Mouse (Mus musculus): ENCODE measurements around the gene Prcd.
A peak's percentile ranks its signal among the peaks of the same experiment; 100 is the strongest.
"Not testable (repeated sequence)": the region's sequence is repeated elsewhere in the genome, so short reads cannot be mapped to it uniquely, and the experiment has no call there.

Gene Prcd

DNA sequence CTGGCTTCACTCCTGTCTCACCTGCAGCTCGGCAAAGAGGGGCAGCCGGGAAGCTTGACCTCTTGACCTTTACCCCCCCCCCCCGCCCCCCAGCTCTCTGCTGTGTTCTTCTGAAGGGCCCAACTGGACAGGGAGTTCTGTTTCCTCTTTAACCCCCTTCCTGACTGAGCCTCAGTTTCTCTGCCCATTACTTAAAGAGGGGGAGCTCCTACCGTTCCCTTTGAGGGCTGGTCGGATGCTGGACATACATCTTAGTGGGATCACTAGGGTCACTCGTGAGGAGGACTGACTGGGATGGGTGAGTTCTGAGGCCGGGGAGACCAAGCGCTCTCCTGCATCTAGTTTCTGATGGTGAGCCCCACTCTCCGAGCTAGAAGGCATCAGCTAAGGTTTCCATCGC is at the start of gene Prcd:
Gene Prcd, plus strand, starts transcription at position 301 of the 400 bp plus-strand sequence.
- DNase-seq (ENCODE audit: low read depth) = no peak

DNA sequence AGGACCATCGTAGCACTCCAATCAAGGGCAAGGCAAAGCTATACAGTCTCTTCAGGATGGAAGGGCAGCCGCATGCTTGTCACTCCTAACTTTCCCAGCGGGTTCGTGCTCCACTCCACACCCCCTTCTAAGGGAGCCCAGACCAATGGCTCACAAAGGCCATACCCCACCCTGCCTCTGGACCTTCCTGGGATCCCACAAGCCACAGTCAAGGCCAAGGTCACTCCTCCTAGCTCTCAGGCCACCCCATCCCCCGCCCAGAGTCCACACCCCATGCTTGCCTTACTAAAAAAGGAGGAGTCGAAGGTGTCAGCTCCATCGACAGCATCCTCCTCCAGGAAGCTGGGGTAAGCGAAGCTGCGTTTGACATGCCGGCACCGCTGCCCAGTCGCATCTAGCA is 49.2 kb upstream of the Prcd start:
- no peak for DNase-seq (ENCODE audit: low read depth)

DNA sequence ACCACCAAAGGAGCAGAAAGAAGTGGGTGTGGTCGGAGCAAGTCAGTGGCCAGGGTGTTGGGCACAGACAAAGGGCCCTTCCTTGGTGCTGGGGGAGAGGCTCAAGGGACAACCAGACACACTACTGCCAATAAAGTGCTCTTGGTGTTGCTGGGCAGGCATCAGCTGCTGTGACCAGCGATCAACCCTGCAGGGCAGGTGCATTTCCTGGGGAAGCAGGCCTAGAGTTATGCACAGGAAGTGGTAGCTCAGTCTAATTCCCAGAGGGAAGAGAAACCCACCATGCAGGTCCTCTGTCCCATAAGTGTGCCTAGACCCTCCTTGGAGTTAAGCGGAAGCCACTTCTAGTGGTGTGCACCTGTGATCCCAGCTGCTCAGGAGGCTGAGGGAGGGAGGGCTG is 45.6 kb upstream of the Prcd start:
- no peak for DNase-seq (ENCODE audit: low read depth)

DNA sequence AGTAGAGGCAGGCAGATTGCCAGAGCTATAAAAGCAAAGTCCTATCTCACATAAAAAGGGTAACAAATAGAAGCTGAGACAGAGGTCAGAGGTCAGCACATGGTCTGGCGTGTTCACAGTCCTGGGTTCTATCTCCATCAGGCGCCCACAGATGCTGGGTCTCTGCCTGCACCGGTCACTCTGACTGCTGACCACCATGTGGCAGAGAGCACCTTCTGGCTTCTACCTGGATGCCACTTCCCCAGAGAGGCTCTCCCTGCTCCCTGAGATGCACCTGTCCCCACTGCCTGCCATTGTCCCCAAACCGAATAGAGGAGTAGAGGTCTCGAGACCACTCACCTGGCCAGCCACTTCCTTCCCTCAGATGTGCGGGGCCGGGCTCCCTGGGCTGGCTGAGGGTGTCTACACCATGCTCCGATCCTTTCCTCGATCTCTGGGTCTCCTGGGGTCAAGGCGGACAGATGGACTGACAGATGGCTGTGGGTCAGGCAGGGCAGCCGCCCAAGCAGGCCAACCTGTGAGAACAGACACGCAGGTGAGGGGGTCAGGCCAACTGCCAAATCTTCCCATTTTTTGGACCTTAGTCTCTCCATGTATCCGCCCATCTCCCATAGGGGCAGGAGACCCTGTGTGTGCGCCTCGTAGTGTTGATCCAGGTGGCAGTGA is 43.2 kb upstream of the Prcd start:
- no peak for DNase-seq (ENCODE audit: low read depth)

DNA sequence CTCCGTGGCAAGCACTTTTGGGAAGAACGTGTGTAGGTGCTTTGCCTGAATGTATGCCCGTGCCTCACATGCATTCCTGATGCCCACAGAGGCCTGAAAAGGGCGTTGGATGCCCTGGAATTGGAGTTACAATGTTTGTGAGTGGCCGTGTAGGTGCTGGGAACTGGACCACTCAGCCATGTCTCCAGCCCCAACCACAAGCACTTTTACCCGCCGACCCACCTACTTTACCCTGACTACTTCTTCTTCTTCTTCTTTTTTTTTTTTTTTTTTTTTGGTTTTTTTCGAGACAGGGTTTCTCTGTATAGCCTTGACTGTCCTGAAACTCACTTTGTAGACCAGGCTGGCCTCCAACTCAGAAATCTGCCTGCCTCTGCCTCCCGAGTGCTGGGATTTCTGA is 42.2 kb upstream of the Prcd start:
- not testable (repeated sequence) for DNase-seq (ENCODE audit: low read depth)

DNA sequence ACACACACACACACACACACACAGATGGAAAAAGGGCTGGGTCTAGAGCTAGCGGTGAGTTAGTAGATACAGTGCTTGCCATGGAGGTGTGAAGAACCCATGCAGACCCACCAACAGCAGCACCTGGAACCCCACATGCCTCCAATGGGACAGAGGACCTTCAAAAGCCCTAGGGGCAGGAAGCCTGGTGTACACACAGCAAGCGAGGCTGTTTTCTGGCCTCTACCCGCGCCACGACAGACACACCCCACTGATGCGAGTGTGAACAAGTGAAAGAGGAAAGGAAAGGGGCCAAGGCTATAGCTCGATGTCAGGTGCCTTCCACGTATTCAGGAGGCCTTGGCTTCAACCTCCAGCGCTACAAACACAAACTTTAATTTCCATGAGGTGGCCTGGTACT is 41.5 kb upstream of the Prcd start:
- no peak for DNase-seq (ENCODE audit: low read depth)

DNA sequence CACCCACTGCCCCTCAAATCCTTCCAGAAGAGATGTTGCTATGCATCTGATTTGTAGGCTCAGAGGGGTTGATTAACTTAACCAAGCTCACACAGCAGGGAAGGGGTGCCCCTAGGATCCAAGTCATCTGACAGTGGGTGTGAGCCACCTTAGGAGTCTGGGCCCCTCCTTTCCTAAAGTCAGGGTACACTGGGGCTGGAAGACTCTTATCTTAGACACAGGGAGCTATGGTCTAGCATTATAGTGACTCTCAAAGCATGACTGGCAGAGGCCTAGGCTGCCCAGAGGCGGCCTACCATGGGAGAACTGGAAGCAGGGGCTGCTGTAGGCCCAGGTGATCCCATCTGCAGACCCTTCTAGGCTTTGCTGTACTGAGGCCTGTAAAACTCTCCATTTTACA is 40.8 kb upstream of the Prcd start:
- DNase-seq (ENCODE audit: low read depth) = no peak

DNA sequence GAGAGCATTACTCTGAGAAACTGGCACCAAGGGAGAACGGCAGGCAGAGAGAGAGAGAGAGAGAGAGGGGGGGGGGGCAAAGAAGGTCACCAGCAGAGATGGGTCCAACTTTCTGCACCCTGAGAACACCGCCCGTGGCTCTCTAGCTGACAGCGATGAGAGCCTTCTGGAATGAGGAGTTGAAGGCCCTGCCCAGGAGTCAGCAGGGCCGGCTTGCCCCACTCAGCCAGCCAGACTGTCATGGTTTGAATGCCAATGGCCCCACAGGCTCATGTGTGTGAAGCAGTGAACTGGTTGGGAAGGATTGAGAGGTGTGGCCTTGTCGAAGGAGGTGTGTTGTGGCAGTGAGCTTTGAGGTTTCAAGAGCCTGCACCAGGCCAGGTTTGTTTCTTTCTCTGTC is 40.1 kb upstream of the Prcd start:
- no peak for DNase-seq (ENCODE audit: low read depth)

DNA sequence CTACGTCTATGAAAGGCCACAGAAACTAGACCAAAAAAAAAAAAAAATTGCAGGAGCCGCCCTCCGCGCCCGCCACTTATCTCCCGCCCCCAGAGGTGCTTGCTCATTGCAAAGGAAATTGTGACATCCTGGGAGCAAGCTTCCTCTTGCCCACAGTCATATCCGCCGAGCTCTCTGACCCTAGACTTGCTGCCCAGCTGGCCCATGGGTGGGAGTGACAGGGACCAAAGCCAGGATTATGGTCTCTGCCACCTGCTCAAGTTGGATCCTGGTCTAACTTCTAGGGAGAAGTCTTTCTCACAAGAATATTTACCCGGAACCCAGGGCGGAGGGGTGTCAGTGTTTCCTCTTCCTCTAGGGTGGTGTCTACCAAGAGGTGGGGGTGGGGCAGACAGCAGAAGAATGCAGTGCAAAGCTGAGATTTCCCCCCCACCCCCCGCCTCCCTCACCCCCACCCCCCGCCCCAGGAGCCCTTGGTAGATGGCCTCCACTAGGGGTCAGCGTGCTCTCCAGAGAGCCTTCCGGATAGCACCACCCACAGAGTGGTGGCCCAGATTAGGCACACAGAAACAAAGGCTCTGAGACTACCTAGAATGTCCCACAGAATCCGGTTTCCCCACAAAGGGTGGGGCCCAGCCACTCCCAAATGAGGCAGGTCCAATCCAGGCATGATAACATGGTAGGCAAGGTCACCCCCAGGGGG is 37.4 kb upstream of the Prcd start:
- no peak for DNase-seq (ENCODE audit: low read depth)

DNA sequence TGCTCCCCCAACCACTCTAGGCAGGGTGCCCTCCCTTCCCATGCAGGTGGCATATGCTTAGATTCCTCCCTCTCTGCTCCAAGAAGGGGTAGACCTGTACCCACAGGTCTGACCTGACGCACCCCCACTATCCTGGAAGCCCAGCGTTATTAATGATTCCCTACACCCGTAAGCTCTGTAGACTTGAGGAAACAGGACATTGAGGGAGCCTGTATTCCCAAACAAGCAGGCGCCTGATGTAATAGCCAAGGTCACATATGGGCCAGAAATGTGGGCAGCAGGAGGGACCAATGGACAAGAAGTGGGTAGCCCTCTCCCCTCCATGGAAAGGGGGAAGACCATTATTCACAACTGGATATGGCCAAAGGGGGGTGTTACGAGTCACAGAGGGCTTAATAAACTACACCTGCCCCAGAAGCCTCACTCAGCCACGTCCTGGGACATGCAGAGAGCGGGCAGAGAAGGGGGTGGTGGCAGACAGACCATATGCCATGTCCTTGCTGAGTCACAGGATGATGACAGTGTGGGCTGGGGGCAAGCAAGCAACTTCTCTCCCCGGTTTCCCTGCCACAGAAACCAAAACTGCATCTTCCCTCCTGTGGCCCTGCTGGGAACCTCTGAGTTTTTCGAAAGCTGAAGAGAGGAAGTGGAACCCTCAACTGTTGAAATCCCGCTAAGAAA is 36.8 kb upstream of the Prcd start:
- DNase-seq (ENCODE audit: low read depth) = no peak

DNA sequence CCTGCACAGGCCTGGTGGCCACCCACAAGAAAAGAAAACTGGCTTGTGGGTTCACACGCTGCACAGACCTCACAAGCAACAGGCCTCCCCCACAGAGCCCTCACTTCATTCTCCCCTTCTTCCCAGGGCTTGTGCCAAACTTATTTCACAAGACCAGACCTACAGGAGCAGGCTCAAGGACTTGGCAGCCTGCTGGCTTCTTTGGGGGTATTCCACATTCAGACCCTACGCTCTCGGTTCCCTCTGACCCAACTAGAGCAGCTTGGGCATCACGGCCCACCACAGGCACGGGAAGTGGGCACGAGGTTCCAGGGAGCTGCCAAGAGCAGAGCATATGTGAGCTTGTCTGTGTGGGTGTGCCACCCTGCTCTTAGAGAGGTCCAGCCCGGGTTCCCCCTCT is 35.7 kb upstream of the Prcd start:
- peak; percentile 97 for DNase-seq (ENCODE audit: low read depth)

DNA sequence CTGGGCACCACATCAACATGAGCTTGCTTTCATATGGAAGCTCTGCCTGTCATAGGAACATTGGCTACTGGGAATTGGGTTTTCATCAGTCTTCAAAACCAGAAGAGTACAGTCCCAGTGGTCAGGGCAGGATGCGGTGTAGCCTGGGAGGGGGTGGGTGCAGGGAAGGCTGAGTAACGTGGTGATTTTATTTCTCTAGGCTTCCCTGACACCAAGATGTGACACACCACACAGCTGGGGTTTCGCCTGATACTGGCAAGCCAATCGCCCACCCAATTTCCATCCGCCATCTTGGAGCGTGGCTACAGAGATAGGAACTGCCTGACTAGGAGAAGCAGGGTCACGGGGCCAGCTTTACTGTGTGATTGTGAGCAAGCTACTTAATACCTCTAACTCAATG is 34.7 kb upstream of the Prcd start:
- no peak for DNase-seq (ENCODE audit: low read depth)

DNA sequence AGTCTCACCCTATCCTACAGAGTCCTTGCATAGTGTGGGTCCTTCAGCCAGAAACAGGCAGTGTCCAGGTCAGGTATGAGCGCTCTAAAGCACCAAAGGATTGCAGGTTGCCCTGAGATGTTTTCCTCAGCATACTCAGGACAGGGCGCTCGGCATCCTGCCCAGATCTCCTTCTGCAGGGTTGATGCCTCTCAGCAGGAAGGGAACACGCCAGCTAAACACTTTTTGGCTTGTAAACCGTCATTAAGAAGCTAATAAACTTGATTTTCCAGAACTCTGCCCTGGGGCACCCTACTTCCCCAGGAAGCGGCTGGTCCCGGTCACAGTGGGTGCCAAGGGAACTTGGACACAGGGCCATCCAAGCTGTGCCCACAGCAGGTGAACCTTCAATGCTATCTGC is 34.2 kb upstream of the Prcd start:
- DNase-seq (ENCODE audit: low read depth) = no peak

DNA sequence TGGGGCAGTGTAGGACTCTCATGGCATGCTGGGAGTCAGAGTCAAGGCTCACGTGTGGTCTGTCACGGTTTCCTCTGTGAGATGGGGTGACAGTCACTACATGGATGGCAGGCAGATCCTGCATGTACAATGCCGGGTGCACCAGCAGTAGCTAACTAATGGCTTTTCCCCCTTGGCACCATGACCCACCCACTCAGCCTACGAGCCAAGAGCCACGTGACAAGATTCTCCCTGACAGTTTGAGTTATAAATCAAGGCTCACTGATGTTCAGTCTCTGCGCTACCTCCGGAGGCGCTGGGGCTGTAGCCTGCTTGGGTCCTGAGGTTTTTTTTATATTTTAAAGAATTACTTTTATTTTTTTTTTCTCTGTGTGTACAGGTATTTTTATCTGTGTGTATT is 33.8 kb upstream of the Prcd start:
- no peak for DNase-seq (ENCODE audit: low read depth)

DNA sequence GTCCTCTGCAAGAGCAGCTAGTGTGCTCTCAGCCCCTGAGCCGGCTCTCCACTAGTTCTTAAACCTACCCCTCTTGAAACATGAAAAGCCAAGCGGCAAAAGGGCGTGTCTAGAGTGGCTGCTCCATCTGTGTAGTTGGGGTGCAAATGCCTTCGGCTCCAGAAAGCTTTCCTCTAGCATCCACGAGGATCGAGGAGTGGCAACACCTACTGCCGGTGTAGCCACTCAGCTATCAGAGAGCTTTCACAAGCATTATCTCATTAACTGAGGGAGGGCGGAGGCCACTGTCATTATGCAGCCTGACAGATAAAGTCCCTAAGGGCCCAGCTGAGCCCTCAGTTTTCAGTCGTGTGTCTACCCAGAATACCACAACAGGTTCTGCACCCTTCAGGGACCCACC is 33.3 kb upstream of the Prcd start:
- DNase-seq (ENCODE audit: low read depth) = no peak

DNA sequence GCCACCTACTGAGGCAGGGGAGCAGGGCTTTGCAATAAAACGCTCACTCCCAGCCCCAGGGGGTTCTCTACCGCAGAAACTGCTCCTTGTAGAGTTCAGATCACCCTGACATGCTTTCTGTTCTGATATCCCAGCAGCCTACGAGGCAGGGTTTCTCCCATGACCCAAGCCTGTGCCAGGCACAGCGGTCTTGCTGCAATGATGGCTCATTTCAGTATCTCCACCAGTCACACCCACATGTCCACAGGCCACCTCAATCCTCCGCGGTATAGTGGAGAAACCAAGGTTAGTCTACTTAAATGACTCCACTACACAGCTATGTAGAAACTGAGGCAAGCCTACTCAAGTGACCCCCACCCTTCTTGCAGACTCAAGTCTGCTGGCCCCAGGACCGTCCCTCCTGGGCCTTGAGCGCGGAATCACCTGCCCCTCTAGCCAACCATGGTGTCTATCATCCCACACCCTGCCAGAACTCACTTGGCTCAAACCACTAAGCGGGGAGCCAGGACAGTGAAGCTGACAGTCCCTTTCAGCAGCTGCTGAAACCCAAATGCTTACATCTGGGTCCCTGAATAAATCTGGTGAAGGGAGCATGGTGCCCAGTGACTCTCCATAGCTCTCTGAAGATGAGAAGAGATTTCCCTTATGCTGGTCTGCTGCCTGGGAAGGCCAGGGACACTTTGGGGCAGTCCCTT is 32.6 kb upstream of the Prcd start:
- no peak for DNase-seq (ENCODE audit: low read depth)

DNA sequence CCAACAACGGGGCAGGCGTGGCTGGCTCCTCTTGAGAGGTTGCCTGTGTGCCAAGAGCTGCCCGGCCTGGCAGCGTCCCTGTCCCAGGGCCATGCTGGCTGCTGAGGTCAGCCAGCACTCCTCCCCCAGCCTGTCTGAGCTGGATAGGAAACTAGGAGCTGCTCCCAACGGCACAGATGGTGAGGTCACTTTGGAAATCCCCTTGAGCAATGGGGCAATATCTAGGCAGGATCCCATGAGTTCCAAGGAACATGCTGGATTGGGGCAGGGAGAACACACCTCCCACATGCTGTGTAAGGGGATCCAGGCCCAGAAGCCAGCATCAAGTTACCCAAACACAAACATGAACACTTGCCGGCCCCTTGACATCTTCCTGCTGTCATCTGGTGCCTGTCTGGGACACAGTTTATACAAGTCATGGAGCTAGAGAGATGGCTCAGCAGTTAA is 32.1 kb upstream of the Prcd start:
- peak; percentile 98 for DNase-seq (ENCODE audit: low read depth)

DNA sequence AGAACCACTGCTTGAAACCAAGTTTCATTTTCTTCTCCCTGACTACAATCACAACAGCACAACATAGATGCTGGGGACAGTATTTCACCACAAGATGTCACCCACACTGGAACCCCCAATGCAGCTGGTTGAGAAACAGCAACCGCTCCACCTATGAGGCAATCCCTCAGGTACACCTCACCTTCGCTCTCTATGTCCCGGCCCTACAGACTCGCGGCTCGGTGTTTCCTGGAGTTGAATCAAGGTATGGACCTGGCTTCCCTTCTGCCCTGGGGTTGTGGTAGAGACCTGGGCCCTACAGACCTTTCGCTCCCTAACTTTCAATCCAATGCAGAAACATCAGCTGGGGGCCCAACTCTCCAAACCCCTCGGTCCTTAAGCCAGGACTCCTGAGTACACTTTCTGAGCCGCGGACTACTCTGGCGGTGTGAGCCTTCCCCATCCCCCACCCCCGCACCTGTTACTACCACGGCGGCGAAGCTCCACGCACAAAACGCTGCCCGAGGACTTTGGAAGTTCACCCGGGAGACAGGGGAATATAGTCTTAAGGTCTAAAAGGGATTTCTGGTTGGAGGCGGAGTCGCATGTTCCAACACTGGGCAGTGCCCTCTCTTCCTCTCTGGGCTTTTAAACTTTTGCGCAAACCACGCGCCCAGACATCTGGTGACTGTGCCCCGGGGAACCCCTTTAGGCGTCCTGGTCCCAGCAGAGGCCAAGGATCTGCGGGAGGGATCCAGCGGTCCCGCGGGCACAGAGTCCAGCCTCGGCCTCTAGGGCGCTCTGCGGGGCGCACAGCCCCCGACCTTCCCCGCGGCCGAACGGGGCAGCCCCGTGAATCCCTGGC is 29.8 kb upstream of the Prcd start:
- DNase-seq (ENCODE audit: low read depth) = no peak

DNA sequence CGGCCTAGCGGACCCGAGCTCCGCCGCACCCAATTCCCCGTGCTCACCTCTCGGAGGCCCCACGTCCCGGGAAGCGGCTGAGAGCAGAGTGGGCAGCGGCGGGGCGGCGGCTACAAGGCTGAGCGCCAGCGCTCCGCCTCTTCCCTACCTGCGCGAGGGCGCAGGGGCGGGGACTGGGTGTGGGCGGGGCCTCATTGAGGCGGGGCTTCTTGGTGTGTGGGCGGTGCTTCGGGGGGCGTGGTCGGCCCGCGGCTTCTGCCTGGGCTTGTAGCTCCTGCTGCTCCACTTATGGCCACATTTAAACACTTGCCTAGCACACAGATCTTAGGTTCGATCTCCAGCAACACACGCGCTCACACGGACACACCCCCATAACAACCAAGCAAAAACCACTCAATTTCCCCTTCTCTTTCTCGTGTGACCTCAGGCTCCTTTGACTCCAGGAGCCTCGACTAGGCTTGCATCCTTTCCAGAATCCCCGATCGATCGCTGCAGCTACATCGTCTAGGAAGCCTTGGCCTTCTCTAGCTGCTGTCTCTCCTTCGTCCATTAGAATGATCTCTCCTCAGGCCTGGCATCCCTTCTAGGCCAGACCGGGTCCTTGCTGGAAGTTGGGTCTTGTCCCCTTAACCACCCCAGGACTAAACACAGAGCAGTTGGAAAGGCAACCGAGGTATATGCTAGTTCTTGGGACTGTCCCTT is 29.1 kb upstream of the Prcd start:
- DNase-seq (ENCODE audit: low read depth) = no peak

DNA sequence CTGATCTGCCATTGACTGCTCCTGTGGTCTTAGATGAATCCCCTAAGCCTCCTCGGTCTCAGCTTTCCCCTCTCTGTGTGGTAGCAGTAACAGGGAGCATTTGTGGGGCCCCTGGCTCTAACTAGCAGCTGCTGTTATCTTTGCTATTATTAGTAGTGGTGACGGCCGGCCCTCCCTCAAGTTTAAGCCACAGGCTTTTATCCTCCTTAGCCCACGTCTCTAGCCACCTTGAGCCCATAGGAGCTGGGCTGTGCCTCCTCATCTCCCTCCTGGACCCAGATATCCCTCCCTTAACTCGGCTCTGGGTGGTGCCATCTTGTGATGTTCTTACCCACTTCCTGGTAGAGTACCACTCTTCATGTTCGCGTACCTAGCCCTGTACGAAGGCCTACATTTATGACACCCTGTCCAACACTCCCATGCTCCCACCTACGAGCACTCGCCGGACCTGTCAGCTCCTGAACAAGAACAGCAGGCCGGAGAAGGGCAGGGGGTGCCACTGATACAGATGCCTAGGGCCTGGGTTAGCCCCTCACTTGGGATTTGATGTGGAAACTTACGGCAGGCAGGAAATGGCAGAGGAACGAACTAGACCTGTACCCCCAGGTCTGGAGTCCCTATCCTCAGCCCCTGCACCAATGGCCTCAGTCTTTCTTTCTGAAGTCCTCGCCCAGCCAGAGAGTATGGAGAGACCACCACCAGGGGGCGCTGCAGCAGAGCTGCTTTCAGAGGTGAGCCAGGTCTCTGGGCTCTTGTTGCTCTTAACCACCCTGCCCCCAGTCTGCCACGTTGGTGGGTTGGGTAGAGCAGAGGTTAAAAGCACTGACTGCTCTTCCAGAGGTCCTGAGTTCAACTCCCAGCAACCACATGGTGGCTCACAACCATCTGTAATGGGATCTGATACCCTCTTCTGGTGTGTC is 28.0 kb upstream of the Prcd start:
- no peak for DNase-seq (ENCODE audit: low read depth)
